In the genomic region with DNA sequence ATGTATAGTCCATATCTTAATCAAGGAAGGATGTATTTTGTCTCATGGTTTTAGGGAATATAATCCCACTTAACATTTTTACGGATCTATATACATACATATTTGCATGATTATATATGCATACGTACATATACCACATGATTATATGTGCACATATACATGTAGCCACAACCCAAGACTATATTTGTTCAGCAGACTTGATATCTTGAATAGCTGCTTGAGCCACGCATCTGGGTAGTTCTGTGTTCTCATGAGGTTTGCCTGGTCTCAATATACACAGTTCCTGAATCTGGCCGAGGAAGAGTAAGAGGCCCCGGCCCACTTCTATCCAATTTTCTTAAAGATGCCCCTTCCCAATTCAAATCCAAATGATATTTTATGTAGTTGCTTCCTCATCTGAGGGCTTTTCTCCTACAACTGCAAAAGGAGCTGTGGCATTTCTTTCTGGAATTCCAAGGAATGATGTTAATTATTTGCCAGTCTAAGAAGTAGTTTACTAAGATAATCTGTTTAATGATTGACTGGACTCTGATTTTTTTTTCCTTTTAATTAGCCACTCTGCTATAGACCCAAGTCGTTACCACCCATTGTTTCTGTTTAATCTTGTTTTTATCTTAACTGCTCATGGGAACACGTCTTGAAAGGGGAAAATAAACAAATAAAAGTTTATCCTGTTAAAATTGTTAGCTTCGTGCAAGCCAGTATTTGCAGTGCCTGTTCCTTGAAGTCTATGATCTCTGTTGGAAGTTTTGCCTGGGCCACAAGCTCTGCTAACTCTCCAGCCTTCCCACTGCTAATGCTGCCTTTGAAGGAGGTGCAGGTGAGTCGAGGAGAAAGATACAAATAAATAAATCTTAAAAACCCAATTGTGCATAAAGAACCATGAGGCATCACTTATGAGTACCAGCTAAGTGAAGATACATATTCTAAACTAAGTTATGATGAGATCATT, we compare ENCODE assay signal across 29 mouse cellular contexts.
A peak's percentile ranks its signal among the peaks of the same experiment; 100 is the strongest.
DNase-seq lines count a peak whose midpoint lies in the region; ATAC-seq and TF ChIP-seq lines count a peak whose summit lies in the region.
"Had no signal": no experiment of that assay in that cellular context is flagged by ENCODE, and none has a peak within 500 bp of the region (broad histone marks: within the 10 kb centered on the region; RNA-seq: fewer than 3 reads in every experiment).

No protein-coding gene starts in this region.

- peak; percentile 66 for DNase-seq in kidney, adult 2 months
- no peak for DNase-seq in kidney, postnatal 10 days
- DNase-seq in kidney, postnatal 0 days (ENCODE audit: low spot score): peak; percentile 55
- peak; percentile 18 for DNase-seq in yolk sac, embryonic 10.5 days (ENCODE audit: low spot score)
- DNase-seq in cerebellum, adult 9-11 months: no peak
- DNase-seq in heart, embryonic 10.5 days (ENCODE audit: low spot score): no peak
- DNase-seq in spleen, postnatal 14 days (ENCODE audit: low spot score in 2 of 2): no peak
- DNase-seq: adrenal gland, postnatal 25 days; cerebellum, adult 11-12 months; cerebellum, postnatal 14 days; gastrocnemius, postnatal 14 days; heart, adult 11 months; heart, postnatal 4 days; layer of hippocampus, adult 9-11 months; lung, embryonic 14.5 days; lung, postnatal 14 days; midbrain, embryonic 14.5 days; right cerebral cortex, postnatal 25 days; spleen, adult 18-20 months had no signal

- no peak for TF ChIP-seq CTCF in kidney, adult 2 months (conservative IDR thresholded peaks at IDR 0.05; ENCODE audit: insufficient read depth, insufficient read length, low read depth, low read length)
- no peak for TF ChIP-seq CTCF in intestine, postnatal 0 days (IDR thresholded peaks at IDR 0.05; ENCODE audit: low read depth)
- TF ChIP-seq CTCF in kidney, postnatal 0 days (IDR thresholded peaks at IDR 0.05; ENCODE audit: low read depth): no peak

- no peak overlapping the region for H3K4me3 ChIP-seq in kidney, adult 2 months (ENCODE audit: insufficient read depth, low read depth, low read length)
- H3K4me3 ChIP-seq in intestine, postnatal 0 days (ENCODE audit: low read depth, low read length): no peak overlapping the region
- H3K4me3 ChIP-seq in kidney, postnatal 0 days (replicated peaks; ENCODE audit: low read depth, low read length): no peak overlapping the region
- no peak overlapping the region for H3K4me3 ChIP-seq in heart, embryonic 10.5 days
- H3K4me3 ChIP-seq: embryonic facial prominence, embryonic 10.5 days; embryonic facial prominence, embryonic 15.5 days; forebrain, embryonic 13.5 days; heart, embryonic 12.5 days; hindbrain, embryonic 13.5 days; limb, embryonic 10.5 days; limb, embryonic 15.5 days had no signal

- H3K27me3 ChIP-seq in kidney, adult 2 months (replicated peaks; ENCODE audit: control insufficient read depth, insufficient read depth, low read length): no peaks in the 10 kb centered on the region
- no peaks in the 10 kb centered on the region for H3K27me3 ChIP-seq in intestine, postnatal 0 days (replicated peaks; ENCODE audit: control insufficient read depth, insufficient read depth, low read length)
- no peaks in the 10 kb centered on the region for H3K27me3 ChIP-seq in kidney, postnatal 0 days (ENCODE audit: insufficient read depth, low read length)
- no peaks in the 10 kb centered on the region for H3K27me3 ChIP-seq in heart, embryonic 10.5 days (ENCODE audit: insufficient read depth, poor library complexity, severe bottlenecking)
- H3K27me3 ChIP-seq: embryonic facial prominence, embryonic 15.5 days; forebrain, embryonic 13.5 days; heart, embryonic 12.5 days; hindbrain, embryonic 13.5 days; limb, embryonic 15.5 days had no signal

- peaks cover 5% of the 10 kb centered on the region; the same call in 1 of the 2 replicates for H3K4me1 ChIP-seq in kidney, adult 2 months (ENCODE audit: control insufficient read depth, insufficient read depth, low read length)
- H3K4me1 ChIP-seq in intestine, postnatal 0 days (replicated peaks; ENCODE audit: control insufficient read depth, insufficient read depth, low read length): 0 out of 2 replicates have a peak, but pooled peaks cover 5% of the 10 kb centered on the region
- no peaks in the 10 kb centered on the region for H3K4me1 ChIP-seq in kidney, postnatal 0 days (replicated peaks; ENCODE audit: insufficient read depth, low read length)
- H3K4me1 ChIP-seq in heart, embryonic 10.5 days: no peaks in the 10 kb centered on the region
- H3K4me1 ChIP-seq: forebrain, embryonic 13.5 days; heart, embryonic 12.5 days; hindbrain, embryonic 13.5 days; limb, embryonic 15.5 days had no signal

- no peak overlapping the region for H3K27ac ChIP-seq in kidney, adult 2 months (ENCODE audit: insufficient read depth, low read depth, low read length)
- H3K27ac ChIP-seq in intestine, postnatal 0 days (ENCODE audit: low read depth, low read length): no peak overlapping the region
- no peak overlapping the region for H3K27ac ChIP-seq in kidney, postnatal 0 days
- H3K27ac ChIP-seq in heart, embryonic 10.5 days: no peak overlapping the region
- H3K27ac ChIP-seq: embryonic facial prominence, embryonic 10.5 days; embryonic facial prominence, embryonic 15.5 days; forebrain, embryonic 13.5 days; hindbrain, embryonic 13.5 days; limb, embryonic 10.5 days; limb, embryonic 15.5 days; liver, embryonic 14.5 days had no signal

- no peak overlapping the region for H3K9ac ChIP-seq in intestine, postnatal 0 days (ENCODE audit: low read depth, low read length)
- H3K9ac ChIP-seq in kidney, postnatal 0 days (ENCODE audit: low read depth, low read length): no peak overlapping the region
- H3K9ac ChIP-seq: embryonic facial prominence, embryonic 15.5 days; forebrain, embryonic 13.5 days; heart, embryonic 12.5 days; hindbrain, embryonic 13.5 days; limb, embryonic 15.5 days; liver, embryonic 14.5 days; lung, embryonic 14.5 days had no signal

- peak; percentile 68 for ATAC-seq in intestine, postnatal 0 days
- no peak; the same call in 1 of the 2 replicates for ATAC-seq in kidney, postnatal 0 days (replicated peaks; ENCODE audit: low FRiP score, low read depth)
- ATAC-seq: CD4-positive, CD25-positive, alpha-beta regulatory T cell, adult 4 months had no signal

- H3K36me3 ChIP-seq in kidney, adult 2 months (ENCODE audit: control insufficient read depth, insufficient read depth, low read length): no peaks in the 10 kb centered on the region
- H3K36me3 ChIP-seq in intestine, postnatal 0 days (ENCODE audit: control insufficient read depth, insufficient read depth): no peaks in the 10 kb centered on the region
- no peaks in the 10 kb centered on the region for H3K36me3 ChIP-seq in kidney, postnatal 0 days (ENCODE audit: insufficient read depth, low read length)
- H3K36me3 ChIP-seq in heart, embryonic 10.5 days: no peaks in the 10 kb centered on the region
- H3K36me3 ChIP-seq: embryonic facial prominence, embryonic 10.5 days; embryonic facial prominence, embryonic 15.5 days; heart, embryonic 12.5 days; hindbrain, embryonic 13.5 days; limb, embryonic 10.5 days; limb, embryonic 15.5 days had no signal

- WGBS in kidney, adult 2 months: 46% methylated on average over 9 of the region's 9 CpGs
- WGBS in intestine, postnatal 0 days: 33% methylated on average over 9 of the region's 9 CpGs
- 61% methylated on average over 9 of the region's 9 CpGs for WGBS in kidney, postnatal 0 days
- WGBS in heart, embryonic 10.5 days: 71% methylated on average over 9 of the region's 9 CpGs

- 0 out of 2 replicates have a peak overlapping the region, but pooled peaks have one; percentile 28 for H3K4me2 ChIP-seq in intestine, postnatal 0 days (replicated peaks; ENCODE audit: low read depth)
- no peak overlapping the region for H3K4me2 ChIP-seq in kidney, postnatal 0 days (ENCODE audit: low read length)
- H3K4me2 ChIP-seq: embryonic facial prominence, embryonic 15.5 days; forebrain, embryonic 13.5 days; heart, embryonic 12.5 days; hindbrain, embryonic 13.5 days; limb, embryonic 15.5 days; lung, embryonic 14.5 days had no signal

- TF ChIP-seq POLR2A in kidney, adult 2 months (IDR thresholded peaks at IDR 0.05; ENCODE audit: low read depth, low read length): no peak

- H3K9me3 ChIP-seq in intestine, postnatal 0 days (ENCODE audit: control insufficient read depth): no peaks in the 10 kb centered on the region
- no peaks in the 10 kb centered on the region for H3K9me3 ChIP-seq in kidney, postnatal 0 days (replicated peaks; ENCODE audit: low read length)
- no peaks in the 10 kb centered on the region for H3K9me3 ChIP-seq in heart, embryonic 10.5 days
- H3K9me3 ChIP-seq: embryonic facial prominence, embryonic 10.5 days; embryonic facial prominence, embryonic 15.5 days; forebrain, embryonic 13.5 days; heart, embryonic 12.5 days; hindbrain, embryonic 13.5 days; limb, embryonic 10.5 days; limb, embryonic 15.5 days had no signal

Comparison
In these comparisons a context has a peak if more than half of its experiments do, and no peak if none do; other contexts are left out.
1. DNase-seq: peak in kidney, adult 2 months (single experiment), kidney, postnatal 0 days (single experiment) and yolk sac, embryonic 10.5 days (single experiment); none in kidney, postnatal 10 days (single experiment), cerebellum, adult 9-11 months (single experiment), heart, embryonic 10.5 days (single experiment) and spleen, postnatal 14 days (0 of 2).